Mouse (Mus musculus) cerebellum, adult 11 months (tissue): ENCODE data around the gene Tvp23b.

ENCODE experiments used
- DNase-seq: peaks from one replicate; pipeline ENCODE4 v3.0.0; 2022

The Tvp23b gene

GRCm38 (mm10) chr11:62879220-62880048 is at the start of gene Tvp23b:
Gene Tvp23b, plus strand, starts transcription at chr11:62879455.
- peak; percentile 98 for DNase-seq

GRCm38 (mm10) chr11:62830387-62830786 is 48.9 kb upstream of the Tvp23b start:
- no peak for DNase-seq

- DNase-seq = no peak
Measured at GRCm38 (mm10) chr11:62831906-62832305, 47.3 kb upstream of the Tvp23b start.

DNA sequence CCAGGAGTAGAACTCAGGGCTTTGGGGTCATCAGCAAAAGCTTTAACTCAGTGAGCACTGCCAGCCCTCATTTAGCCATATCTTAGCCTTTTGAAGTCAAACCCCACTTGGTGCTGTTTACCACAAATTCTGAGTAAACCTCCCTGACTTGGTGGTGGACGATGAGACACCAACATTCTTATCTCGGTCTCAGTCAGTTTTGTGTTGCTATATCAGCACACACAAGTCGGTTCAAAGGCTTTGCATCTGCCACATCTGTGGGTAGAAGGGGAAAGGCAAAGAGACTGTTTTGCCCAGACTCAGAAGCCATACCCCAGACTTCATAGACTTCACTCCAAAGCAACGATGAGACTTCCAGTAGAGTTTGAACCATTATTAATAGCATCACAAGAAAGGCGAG is 34.7 kb upstream of the Tvp23b start:
- no peak for DNase-seq

DNA sequence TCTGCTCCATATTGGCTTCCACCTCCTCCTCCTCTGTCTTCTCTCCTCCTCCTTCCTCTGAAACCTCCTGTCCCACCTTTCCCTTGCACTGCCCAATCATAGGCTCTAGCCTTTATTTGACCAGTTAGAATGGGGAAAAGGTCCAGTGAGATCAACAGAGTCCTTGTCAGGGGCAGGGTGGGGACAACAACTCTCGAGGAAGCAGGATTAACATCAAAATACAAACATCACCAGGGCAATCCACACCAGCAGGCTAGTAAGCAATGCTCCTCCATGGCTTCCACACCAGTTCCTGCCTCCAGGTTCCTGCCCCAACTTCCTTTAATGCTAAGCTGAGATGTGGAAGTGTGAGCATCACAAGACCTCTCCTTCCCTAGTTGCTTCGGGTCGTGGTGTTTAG is 33.5 kb upstream of the Tvp23b start:
- DNase-seq = no peak

DNA sequence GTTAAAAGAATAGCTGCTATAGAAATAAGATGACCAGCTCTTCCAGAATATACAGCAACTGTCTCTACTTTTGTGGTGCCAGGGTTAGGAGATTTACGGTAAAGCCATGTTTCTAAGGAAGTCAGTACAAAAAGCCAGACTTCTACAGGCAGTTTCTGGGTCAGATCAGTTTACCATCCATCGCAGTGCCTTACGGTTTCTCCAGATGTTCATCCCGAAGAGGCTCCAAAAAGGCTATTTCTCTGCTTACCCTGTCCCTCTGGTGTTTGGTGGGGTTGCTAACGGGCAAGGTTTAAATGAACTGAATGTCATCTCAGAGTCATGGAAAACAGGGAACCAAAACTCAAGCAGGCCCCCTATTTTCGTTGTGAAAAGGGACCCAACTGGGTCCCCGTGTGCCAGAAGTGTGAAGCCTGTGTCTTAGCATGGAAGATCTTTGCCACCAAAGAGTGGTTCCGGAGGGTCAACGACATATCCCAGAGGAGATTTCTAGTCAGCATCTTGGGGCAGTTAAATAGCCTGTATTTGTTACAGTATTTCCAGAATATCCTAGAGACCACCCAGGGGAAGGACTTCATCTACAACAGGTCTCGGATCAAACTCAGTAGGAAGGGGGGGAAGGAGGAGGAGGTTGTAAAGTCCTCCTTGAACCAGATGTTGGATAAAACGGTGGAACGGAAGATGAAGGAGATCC is 32.1 kb upstream of the Tvp23b start, which contains the start of gene Fbxw10:
Gene Fbxw10 (plus strand): TSS at position 109 of the 694 bp plus-strand sequence.
- no peak for DNase-seq

DNA sequence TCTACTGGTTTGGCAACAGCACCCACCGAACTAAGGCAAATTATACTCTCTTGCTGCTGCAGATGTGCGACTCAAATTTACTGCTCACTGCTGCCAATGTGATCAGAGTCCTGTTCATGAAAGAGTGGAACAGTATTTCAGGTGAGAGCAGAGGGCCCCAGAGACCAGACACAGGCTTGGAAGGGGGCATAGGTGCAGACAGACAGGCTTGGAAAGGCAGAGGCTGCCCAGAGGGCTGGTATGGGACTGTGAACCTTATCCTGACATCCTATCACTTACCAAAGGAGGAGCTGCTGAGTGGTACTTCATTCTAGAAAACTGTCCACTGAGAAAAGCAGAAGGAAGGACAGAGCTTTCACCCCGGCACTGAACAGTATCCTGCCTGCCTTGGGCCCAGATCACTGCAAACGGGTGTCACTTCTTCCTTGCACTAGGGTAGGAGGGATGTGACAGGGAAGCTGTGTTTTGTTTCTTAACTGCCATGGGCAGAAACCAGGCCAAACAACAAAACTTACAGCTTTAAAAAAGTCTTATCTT is 31.5 kb upstream of the Tvp23b start:
- no peak for DNase-seq

DNA sequence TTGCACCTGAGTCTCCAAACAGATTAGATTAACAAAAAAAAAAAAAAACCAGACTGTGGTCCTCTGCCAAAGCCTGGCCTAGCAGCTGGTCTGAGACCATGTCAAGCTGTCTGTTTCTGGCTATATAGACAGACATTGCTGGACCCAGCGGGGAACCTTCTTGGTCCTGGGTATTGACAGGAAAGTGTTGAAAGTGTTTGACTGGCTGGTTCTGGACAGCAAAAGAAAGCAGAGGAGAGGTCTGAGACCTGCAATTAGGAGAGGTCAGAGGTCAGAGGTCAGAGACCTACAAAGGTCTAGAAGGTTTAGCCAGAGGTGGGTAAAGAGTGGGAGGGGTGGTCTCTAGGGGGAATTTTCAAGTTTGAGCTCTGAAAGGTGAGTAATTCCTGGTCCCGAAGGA is 31.0 kb upstream of the Tvp23b start:
- DNase-seq = no peak

DNA sequence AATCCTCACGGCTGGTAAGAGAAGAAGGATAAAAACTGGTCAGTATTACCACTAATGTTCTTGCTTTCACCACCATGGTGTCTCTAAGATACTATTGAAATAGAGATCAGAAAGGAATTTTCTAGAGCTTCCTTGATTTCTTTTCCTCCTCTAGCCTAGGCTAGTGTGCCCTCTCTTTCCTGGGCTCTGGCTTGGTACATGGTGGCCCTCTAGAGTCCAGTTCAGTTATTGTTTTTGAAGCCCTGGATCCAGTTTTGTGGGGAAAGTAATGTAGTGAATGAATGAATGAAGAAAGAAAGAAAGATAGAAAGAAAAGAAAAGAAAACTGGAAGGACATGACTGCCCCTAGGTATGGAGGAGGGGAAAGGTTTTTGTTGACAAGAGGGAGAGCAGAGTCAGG is 28.1 kb upstream of the Tvp23b start:
- DNase-seq = no peak

DNA sequence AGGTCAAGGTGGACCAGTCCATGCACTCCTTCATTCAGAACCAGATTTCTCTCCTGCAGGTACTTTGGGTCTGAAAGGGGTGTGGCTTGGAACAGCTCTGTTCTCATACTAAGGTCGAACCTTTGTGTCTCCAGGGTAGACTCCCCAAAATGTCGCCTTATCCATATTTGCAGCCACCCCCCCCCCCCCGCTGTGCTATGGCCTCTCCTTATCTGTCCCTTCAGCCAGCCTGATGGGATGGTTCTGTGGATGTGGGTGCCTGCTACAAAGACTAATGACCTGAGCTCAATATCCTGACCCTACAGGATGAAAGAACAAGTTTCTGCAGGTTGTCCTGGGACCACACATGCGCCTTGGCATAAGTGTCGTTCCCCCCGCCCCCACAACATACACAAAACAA is 25.9 kb upstream of the Tvp23b start:
- no peak for DNase-seq

GRCm38 (mm10) chr11:62865562-62865961 is 13.7 kb upstream of the Tvp23b start:
- no peak for DNase-seq

DNA sequence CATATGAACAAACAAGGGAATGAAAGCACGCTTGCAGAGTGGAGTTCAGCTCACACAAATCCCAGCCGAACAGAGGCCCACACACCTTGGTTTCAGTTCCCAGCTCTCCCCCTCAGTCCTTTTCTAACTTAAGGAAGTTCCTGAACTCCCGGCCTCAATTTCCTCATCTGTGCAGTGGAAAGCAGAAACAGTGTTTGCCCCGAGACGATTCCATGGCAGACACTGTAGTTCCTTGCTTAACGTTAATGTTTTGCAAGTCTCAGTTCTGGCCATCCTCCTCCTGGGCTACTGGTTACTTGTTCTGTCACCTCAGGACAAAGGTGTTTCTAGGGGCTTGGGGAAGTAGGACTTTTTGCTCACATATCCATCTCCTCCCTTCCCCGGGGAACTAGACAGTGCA is 12.6 kb upstream of the Tvp23b start:
- no peak for DNase-seq

GRCm38 (mm10) chr11:62869201-62869600 is 10.1 kb upstream of the Tvp23b start:
- no peak for DNase-seq

DNA sequence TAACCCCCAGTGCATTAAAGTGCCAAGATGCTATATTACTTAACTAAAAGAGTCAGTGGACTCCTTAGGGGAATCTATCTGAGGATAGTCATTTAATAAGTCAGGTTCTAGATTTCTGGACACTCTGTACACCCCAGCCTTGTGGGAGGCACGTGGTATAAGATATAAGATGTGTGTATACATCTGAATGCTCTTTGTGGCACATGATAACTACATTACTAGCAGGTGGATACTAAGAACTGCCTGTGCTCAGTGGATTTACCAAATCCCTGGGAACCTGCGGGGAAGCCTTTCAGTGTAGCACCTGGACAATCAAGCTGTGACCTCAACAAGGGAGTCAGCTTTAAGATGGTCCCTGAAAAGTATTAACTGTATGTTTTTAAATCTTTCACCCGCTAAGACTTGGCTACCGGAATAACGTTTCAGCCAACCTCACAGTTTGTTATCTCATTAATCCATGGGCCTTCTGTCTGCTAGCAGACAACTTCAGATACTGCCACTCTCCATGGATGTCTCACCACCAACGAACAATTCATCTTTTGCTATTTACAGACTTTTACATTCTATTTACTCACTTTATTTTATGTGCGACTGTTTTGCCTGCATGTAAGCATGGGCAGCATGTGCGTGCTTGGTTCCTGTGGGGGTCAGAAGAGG is 9.4 kb upstream of the Tvp23b start:
- DNase-seq = no peak

DNA sequence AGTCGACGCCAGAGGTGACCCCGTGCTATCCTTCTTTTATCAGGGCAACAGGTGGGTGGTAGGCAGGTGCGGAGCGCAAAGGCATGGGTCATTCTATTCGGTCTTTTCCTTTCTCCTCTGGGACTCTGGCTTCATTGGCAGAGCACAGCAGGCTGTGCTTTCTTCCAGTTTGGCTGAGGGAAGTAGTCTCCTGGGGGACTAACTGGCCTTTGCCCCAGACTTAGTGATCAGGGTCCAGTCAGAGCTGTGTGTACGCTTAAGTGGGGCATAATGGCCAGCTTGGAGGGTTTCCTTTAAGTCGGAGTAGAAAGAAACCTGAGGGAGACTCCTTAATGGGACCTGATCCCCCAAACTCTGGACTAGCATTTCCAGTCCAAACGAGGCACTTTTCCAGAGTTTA is 5.8 kb upstream of the Tvp23b start:
- DNase-seq = no peak

DNA sequence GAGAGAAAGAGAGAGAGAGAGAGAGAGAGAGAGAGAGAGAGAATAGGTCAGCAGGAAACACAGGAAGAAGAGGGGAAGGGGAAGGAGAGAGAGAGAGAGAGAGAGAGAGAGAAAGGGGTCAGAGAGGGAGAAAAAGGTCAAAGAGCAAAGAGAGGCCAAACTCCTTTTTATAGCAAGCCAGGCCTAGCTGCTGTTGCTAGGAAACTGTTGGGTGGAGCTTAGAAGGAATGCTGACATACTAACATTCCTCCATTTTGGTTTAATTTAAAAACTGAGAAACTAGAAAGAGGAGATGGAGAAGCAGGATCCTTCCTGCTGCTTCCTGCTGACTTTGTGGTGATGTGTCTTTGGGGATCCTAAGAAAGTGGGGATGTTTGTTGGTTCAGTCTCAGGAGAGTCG is 3.6 kb upstream of the Tvp23b start:
- no peak for DNase-seq

DNA sequence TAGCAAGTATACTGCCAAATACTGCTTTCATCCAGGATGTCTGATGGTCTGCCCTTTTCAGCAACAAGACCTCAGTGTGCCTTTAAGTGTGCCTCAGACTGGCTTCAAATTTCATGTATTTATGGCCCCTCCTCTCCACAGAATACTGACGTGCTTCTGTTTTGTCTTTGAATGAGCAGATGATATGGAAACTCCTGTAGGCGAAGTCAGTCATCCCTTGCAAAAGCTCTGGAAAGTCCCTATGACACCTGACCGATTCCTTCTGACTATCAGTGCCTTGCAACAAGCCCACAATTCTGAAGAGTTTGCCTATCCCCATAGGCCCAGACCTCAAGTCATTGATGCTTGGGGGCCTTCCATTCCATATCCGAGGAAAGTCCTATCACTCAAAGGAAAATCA is 2.8 kb upstream of the Tvp23b start:
- no peak for DNase-seq

GRCm38 (mm10) chr11:62877391-62877790 is 1.9 kb upstream of the Tvp23b start:
- DNase-seq = no peak

GRCm38 (mm10) chr11:62878728-62879127 is 527 bp upstream of the Tvp23b start:
- DNase-seq = no peak

- DNase-seq = no peak
Measured at GRCm38 (mm10) chr11:62883407-62883806, 4.2 kb downstream of the Tvp23b start.

- DNase-seq = no peak
Measured at GRCm38 (mm10) chr11:62885323-62885722, 6.1 kb downstream of the Tvp23b start.

DNA sequence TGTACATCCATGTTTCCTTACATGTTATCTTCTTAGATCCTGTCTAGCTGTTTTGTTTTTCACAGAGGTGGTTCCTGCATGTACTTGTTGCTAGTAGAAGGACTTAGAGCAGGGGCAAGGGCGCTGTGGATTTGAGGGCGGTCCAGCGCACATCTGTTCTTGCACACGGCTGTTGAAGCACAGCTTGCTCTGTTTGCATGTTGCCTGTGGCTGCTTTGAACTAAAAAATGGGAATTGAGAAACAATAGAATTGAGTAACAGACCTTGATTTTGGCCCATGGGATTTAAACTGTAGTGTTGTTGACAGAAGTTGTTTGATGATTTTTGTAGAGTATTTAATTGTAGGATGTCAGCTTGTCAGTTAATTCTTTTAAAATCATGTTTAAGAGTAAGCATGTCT is 11.5 kb downstream of the Tvp23b start:
- no peak for DNase-seq

DNA sequence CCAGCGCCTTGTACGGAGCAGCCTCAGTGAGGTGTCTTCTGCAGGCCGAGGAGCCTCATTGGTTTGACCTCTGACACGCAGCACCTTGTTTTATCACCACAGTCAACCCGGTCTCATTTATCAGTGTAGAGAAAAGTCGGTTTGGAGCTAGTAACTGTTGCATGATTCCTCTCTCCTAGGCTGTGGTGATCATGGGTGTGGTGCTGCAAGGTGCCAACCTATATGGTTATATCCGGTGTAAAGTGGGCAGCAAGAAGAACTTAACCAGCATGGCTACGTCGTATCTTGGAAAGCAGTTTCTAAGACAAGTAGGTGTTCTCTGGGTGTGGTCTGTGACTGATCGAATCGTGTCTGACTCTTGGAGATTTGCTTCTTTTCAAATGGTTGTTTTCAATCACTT is 12.5 kb downstream of the Tvp23b start:
- DNase-seq = no peak
